Mouse (Mus musculus) left cerebral cortex, adult 9 months (tissue): ENCODE results near the gene Mstn.

Source experiments
- DNase-seq, 2 experiments: peaks; one replicate each; pipeline ENCODE4 v3.0.0; 2022; ENCODE audit warnings: low spot score in 2 of 2

Gene Mstn

DNA sequence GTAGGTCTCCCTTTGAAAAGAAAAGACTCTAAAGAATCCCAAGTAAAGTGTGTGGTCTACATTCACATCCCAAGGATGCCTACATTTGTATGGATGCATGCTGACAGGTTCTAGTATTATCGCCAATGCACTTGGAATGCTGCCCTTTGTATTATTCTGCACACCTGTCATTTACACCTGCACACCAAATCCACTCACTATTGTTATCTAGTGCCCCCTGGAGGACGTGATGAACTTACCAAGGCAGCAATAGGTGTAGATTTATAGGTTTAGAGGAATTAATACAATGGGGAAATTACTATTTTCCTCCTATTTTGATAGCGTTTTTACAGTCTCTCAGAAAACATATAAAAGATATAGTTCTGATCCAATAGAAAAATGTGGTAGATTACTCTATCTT is 31.7 kb downstream of the Mstn start:
- no peak for DNase-seq

- no peak for DNase-seq
These were observed 49.1 kb downstream of the Mstn start for GRCm38 (mm10) chr1:53110561-53110960.
